Mouse (Mus musculus) erythroblast, embryonic 14.5 days (primary cell): ENCODE data around the gene Zfp865.

Experiments
- GATA1 ChIP-seq: IDR thresholded peaks from 2 replicates; pipeline ENCODE4 v1.6.1; 2012; ENCODE audit warnings: low read length, inconsistent platforms, mixed read lengths
- TAL1 ChIP-seq: IDR thresholded peaks from 3 replicates; pipeline ENCODE4 v1.6.1; 2012; ENCODE audit warnings: low read length, inconsistent platforms, mixed read lengths

DNA sequence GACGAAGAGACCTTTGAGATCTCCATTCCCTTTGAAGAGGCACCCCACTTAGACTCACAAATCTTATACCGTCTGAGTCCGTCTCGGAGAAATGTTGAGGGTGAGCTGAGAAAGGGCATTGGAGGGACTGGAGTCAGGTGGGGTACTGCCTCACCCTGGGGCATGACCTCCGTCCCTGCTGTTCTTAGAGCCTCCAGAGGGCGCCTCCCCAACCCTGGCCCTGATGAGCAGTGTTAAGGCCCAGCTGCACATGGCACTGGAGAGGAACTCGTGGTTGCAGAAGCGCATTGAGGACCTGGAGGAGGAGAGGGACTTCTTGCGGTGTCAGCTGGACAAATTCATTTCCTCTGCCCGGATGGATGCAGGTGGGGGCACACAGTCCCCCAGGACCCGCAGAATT is 37.6 kb downstream of the Zfp865 start:
- no peak for TF ChIP-seq TAL1
- no peak for TF ChIP-seq GATA1
